Mouse (Mus musculus): Measurements from ENCODE around the gene Trim29. TPM values are rescaled to one million over a fixed set of nuclear protein-coding genes. Genes with fewer than 3 reads are reported as not detected.

Gene Trim29
- 2.2 TPM for polyA plus RNA-seq (2014; fragmentation: Illumina TruSeq; extraction: RNeasy Lipid Tissue Mini Kit (QIAGEN cat#74804); ENCODE audit: insufficient read depth, low read depth, low replicate concordance)

GRCm38 (mm10) chr9:43310538-43310937 is at the start of gene Trim29:
Trim29 (plus strand) TSS chr9:43310848.

Other genes with a start within 250 kb of the Trim29 start
- gene Arhgef12, start 203.6 kb upstream of the Trim29 start, polyA plus RNA-seq (2014; fragmentation: Illumina TruSeq; extraction: RNeasy Lipid Tissue Mini Kit (QIAGEN cat#74804); ENCODE audit: insufficient read depth, low read depth, low replicate concordance): 27.2 TPM
- gene Tmem136, start 194.3 kb upstream of the Trim29 start, polyA plus RNA-seq (2014; fragmentation: Illumina TruSeq; extraction: RNeasy Lipid Tissue Mini Kit (QIAGEN cat#74804); ENCODE audit: insufficient read depth, low read depth, low replicate concordance): 2.1 TPM
- gene Pou2f3, start 100.5 kb upstream of the Trim29 start, polyA plus RNA-seq (2014; fragmentation: Illumina TruSeq; extraction: RNeasy Lipid Tissue Mini Kit (QIAGEN cat#74804); ENCODE audit: insufficient read depth, low read depth, low replicate concordance): 0.29 TPM
- 5.1 TPM for gene Oaf, start 70.9 kb upstream of the Trim29 start, polyA plus RNA-seq (2014; fragmentation: Illumina TruSeq; extraction: RNeasy Lipid Tissue Mini Kit (QIAGEN cat#74804); ENCODE audit: insufficient read depth, low read depth, low replicate concordance)

All from lung, adult 10 weeks (tissue).